Mouse (Mus musculus) midbrain, embryonic 11.5 days (tissue): ENCODE results near the gene U2surp. TPM values are rescaled to one million over a fixed set of nuclear protein-coding genes. Genes with fewer than 3 reads are reported as not detected.
A peak's percentile ranks its signal among the peaks of the same experiment; 100 is the strongest.
"Not testable (repeated sequence)": the region's sequence is repeated elsewhere in the genome, so short reads cannot be mapped to it uniquely, and the experiment has no call there.

ENCODE experiments used
- ATAC-seq: fragments of 200-750 bp; cut with Nextera tagmentation; 2 replicates; pipeline ENCODE4 v1.8.0; 2017; ENCODE audit warnings: moderate TSS enrichment, moderate library complexity; ENCODE audit not compliant: low FRiP score
- DNase-seq: peaks from one replicate; pipeline ENCODE4 v3.0.0; 2015; ENCODE audit warnings: low spot score; ENCODE audit errors: missing footprints
- H3K27ac ChIP-seq: fragments of 300-500 bp; sonication (generic); 2 replicates; pipeline ENCODE4 v1.5.1; 2014; ENCODE audit warnings: low read depth, low read length
- H3K27me3 ChIP-seq: fragments of 300-500 bp; sonication (generic); 2 replicates; pipeline ENCODE4 v1.6.1; 2014; ENCODE audit warnings: mild to moderate bottlenecking, low read length, moderate library complexity, mixed read lengths; ENCODE audit not compliant: control insufficient read depth, insufficient read depth
- H3K36me3 ChIP-seq: fragments of 300-500 bp; sonication (generic); 2 replicates; pipeline ENCODE4 v1.6.1; 2014; ENCODE audit warnings: mild to moderate bottlenecking, low read length, moderate library complexity, mixed read lengths; ENCODE audit not compliant: control insufficient read depth, insufficient read depth
- H3K4me1 ChIP-seq: fragments of 300-500 bp; sonication (generic); 2 replicates; pipeline ENCODE4 v1.6.1; 2014; ENCODE audit warnings: low read length; ENCODE audit not compliant: control insufficient read depth, insufficient read depth
- H3K4me2 ChIP-seq: fragments of 300-500 bp; sonication (generic); 2 replicates; pipeline ENCODE4 v1.6.1; 2014; ENCODE audit warnings: mild to moderate bottlenecking, moderate library complexity
- H3K4me3 ChIP-seq: fragments of 300-500 bp; sonication (generic); 2 replicates; pipeline ENCODE4 v1.5.1; 2014; ENCODE audit warnings: low read depth, low read length
- H3K9ac ChIP-seq: fragments of 300-500 bp; sonication (generic); 2 replicates; pipeline ENCODE4 v1.6.1; 2014; ENCODE audit warnings: low read length
- H3K9me3 ChIP-seq: fragments of 300-500 bp; sonication (generic); 2 replicates; pipeline ENCODE4 v1.6.1; 2016; ENCODE audit warnings: low read length; ENCODE audit not compliant: control insufficient read depth
- WGBS: fragments of 180-500 bp; shearing (Covaris S2); extraction: QIAGEN DNeasy Blood & Tissue Kit; methylation state at CpG from one replicate; pipeline ENCODE4 v1.1.7; 2014; 5-methylcytosine and 5-hydroxymethylcytosine counted together
- polyA plus RNA-seq: library from polyadenylated mRNA; unstranded; fragments of >200 nt; fragmentation: Nextera tagmentation; extraction: Ambion mirVana; gene quantifications from 2 replicates; pipeline ENCODE4 v1.2.1, GENCODE M21; 2014

Gene U2surp
- polyA plus RNA-seq, 1 experiment from 2014 or later: 157 TPM

GRCm38 (mm10) chr9:95495038-95495437 lies 16.8 kb downstream of the U2surp start:
- ATAC-seq: no peak
- Histone ChIP-seq H3K36me3 (peaks cover 2% of the 10 kb centered on the region; the same call in 1 of the 2 replicates), H3K9me3 (no peaks in the 10 kb centered on the region), H3K4me2 (no peak overlapping the region), H3K27ac (no peak overlapping the region), H3K27me3 (no peaks in the 10 kb centered on the region), H3K4me1 (no peaks in the 10 kb centered on the region), H3K4me3 (no peak overlapping the region), H3K9ac (no peak overlapping the region)
- 94% methylated on average over 1 of the region's 1 CpGs for WGBS
- no peak for DNase-seq

DNA sequence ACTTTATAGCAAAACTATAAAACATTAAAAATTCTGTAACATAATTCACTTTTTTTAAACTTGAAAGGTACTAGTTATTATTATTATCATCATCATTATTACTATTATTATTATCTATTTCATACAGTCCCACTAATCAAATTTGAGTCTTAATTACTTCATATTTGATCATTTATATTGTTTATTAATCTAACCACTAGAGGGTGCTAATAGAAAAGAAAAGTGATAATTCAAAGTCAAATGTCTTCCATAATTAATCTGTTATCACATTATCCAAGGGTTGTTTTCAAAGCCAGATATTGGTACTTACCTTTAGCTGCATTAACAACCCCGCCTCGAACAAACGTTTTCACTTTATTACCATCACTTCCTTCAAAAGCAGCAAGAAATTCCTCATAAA lies 18.4 kb downstream of the U2surp start:
- Histone ChIP-seq H3K4me3 (no peak overlapping the region), H3K9me3 (no peaks in the 10 kb centered on the region), H3K27me3 (no peaks in the 10 kb centered on the region), H3K36me3 (peaks cover 2% of the 10 kb centered on the region; the same call in 1 of the 2 replicates), H3K4me2 (no peak overlapping the region), H3K4me1 (no peaks in the 10 kb centered on the region), H3K27ac (no peak overlapping the region), H3K9ac (no peak overlapping the region)
- ATAC-seq (no peak), DNase-seq (no peak)
- 97% methylated on average over 3 of the region's 3 CpGs for WGBS

DNA sequence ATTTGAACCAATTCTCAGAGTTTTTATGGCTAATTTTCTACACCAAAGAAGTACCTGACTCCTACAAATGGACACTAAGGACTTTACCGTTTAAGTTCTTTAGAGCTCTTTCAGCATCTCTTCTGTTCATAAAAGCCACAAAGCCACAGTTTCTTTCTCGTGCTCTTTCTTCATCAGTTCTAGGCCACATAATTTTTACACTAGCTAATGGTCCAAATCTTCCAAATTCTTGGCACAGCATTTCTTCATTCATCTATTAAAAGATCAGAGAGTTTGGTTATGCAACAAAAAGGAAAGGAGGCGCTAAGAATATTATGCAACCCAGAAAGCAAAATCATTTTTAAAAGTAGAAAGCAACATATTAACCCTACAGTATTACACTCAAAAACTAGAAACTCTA lies 21.8 kb downstream of the U2surp start:
- WGBS: 96% methylated on average over 3 of the region's 3 CpGs
- H3K4me3 ChIP-seq: no peak overlapping the region
- DNase-seq (no peak), ATAC-seq (no peak)
- H3K4me2 ChIP-seq: no peak overlapping the region
- H3K36me3 ChIP-seq: peaks cover 2% of the 10 kb centered on the region; the same call in 1 of the 2 replicates
- no peaks in the 10 kb centered on the region for H3K4me1 ChIP-seq
- no peaks in the 10 kb centered on the region for H3K9me3 ChIP-seq
- H3K27ac ChIP-seq: no peak overlapping the region
- H3K27me3 ChIP-seq: no peaks in the 10 kb centered on the region
- H3K9ac ChIP-seq: no peak overlapping the region

DNA sequence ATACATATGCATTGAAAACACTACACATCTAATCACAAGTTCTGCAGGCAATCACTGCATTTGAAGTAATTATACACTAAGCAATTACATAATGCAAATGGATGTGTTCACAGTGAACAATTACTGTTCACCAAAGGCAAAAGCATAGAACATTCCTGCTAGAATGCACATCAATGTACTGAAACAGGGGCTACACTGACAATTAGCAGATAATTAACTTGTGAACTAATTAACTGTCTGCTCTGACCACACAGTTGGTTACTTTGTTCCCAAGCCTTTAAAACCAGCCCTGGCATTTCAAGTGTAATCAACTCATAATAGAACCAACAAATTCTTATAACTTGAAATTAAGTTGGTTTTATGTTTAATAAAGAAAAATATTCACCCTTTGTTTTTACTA lies 22.9 kb downstream of the U2surp start:
- Histone ChIP-seq H3K27me3 (no peaks in the 10 kb centered on the region), H3K27ac (no peak overlapping the region), H3K9ac (no peak overlapping the region), H3K4me2 (no peak overlapping the region), H3K4me3 (no peak overlapping the region), H3K4me1 (no peaks in the 10 kb centered on the region), H3K9me3 (no peaks in the 10 kb centered on the region), H3K36me3 (peaks cover 4% of the 10 kb centered on the region; the same call in 1 of the 2 replicates)
- ATAC-seq: no peak
- no peak for DNase-seq

GRCm38 (mm10) chr9:95479981-95480380 lies 31.8 kb downstream of the U2surp start:
- Histone ChIP-seq H3K4me3 (no peak overlapping the region), H3K9ac (no peak overlapping the region), H3K27ac (no peak overlapping the region), H3K27me3 (no peaks in the 10 kb centered on the region), H3K4me2 (no peak overlapping the region), H3K36me3 (peaks cover 8% of the 10 kb centered on the region; the same call in 1 of the 2 replicates), H3K9me3 (no peaks in the 10 kb centered on the region), H3K4me1 (no peaks in the 10 kb centered on the region)
- DNase-seq (no peak), ATAC-seq (no peak)
- WGBS: 92% methylated on average over 3 of the region's 3 CpGs

DNA sequence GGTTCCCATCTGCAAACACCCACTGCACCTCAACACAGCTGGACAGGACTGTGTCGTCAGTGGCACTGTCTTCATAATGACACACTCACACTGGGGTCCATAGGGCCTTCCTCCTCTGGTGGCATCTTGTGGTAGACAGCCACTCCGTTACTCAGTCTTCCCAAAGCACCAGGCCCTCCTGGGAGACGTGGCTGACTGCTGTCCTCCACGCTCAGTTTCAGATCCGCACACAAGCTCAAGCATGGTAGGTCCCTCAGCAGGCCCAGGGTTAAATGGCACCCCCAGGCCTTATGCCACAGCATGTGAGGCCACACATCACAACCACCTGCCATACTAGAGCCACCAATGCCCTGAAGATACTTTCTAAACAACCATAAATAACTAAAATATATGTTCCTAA lies 33.4 kb downstream of the U2surp start:
- H3K36me3 ChIP-seq: peaks cover 4% of the 10 kb centered on the region; the same call in 1 of the 2 replicates
- no peak overlapping the region for H3K9ac ChIP-seq
- no peak overlapping the region for H3K4me3 ChIP-seq
- H3K27ac ChIP-seq: no peak overlapping the region
- no peaks in the 10 kb centered on the region for H3K4me1 ChIP-seq
- no peak overlapping the region for H3K4me2 ChIP-seq
- ATAC-seq (no peak), DNase-seq (no peak)
- 94% methylated on average over 5 of the region's 5 CpGs for WGBS
- no peaks in the 10 kb centered on the region for H3K27me3 ChIP-seq
- H3K9me3 ChIP-seq: no peaks in the 10 kb centered on the region

DNA sequence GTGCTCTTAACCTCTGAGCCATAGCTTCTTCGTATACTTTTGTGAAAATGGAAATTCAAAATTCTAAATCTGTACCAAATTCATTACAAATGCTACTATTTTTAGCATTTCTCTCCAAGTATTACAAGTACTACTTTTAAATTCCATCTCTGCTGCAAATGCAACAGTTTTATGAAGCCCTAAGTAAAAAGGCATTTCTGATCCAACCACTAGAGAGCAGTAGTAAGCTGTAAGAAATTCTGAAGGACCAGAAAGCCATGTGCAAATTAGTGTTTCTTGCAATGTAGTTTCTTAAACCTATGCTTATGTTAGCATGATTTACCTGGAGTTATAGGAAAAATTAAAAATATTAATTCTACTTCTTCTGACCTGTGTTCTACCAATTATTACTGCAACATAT lies 38.9 kb downstream of the U2surp start:
- Histone ChIP-seq H3K9ac (no peak overlapping the region), H3K4me3 (no peak overlapping the region), H3K27me3 (no peaks in the 10 kb centered on the region), H3K4me1 (no peaks in the 10 kb centered on the region), H3K27ac (no peak overlapping the region), H3K4me2 (no peak overlapping the region), H3K36me3 (peaks cover 7% of the 10 kb centered on the region; the same call in 1 of the 2 replicates), H3K9me3 (no peaks in the 10 kb centered on the region)
- DNase-seq (peak; percentile 91), ATAC-seq (no peak)
- 95% methylated on average over 1 of the region's 1 CpGs for whole genome bisulfite sequencing

DNA sequence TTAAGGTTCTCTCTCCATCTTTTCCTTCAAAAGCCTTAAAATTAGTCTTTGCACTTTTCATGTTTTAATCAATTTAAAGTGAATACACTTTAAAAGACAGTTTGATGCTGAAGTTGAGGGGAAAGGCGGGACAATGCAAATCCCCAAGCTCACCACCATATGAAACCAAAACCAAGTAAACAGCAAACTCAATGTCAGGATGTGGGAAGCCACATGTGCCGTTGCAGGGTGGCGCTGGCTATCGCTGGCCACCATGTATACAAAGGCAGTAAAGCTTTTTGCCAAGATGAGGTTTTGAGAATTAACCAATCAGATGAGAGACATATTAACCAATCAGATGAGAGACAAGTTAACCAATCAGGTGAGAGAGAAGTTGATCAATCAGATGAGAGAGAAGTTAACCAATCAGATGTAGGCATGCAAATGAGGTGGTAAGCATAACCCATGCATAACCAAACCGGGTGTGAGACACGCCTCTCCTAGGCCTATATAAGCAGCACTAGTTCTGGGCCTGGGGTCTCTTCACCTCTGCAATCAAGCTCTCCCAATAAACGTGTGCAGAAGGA lies 42.7 kb downstream of the U2surp start:
- not testable (repeated sequence) for ATAC-seq, H3K36me3 ChIP-seq
- 93% methylated on average over 7 of the region's 7 CpGs for WGBS

GRCm38 (mm10) chr9:95464028-95464427 lies 47.8 kb downstream of the U2surp start:
- Histone ChIP-seq H3K4me3 (no peak overlapping the region), H3K9ac (no peak overlapping the region), H3K27ac (no peak overlapping the region), H3K9me3 (no peaks in the 10 kb centered on the region), H3K4me2 (no peak overlapping the region), H3K27me3 (no peaks in the 10 kb centered on the region), H3K36me3 (no peaks in the 10 kb centered on the region; the same call in 1 of the 2 replicates), H3K4me1 (no peaks in the 10 kb centered on the region)
- DNase-seq (no peak), ATAC-seq (no peak)
- 88% methylated on average over 1 of the region's 1 CpGs for WGBS

More for the DNA sequence above, 42.7 kb downstream of the U2surp start:
- not testable (repeated sequence) for H3K27ac ChIP-seq, H3K9ac ChIP-seq, H3K4me3 ChIP-seq, H3K27me3 ChIP-seq, H3K4me2 ChIP-seq, DNase-seq, H3K9me3 ChIP-seq, H3K4me1 ChIP-seq
